Mouse (Mus musculus): Measurements from ENCODE around the gene Cd40. TPM values are rescaled to one million over a fixed set of nuclear protein-coding genes. Genes with fewer than 3 reads are reported as not detected.

Gene Cd40
- polyA plus RNA-seq, 2 experiments, result 7.4 to 9.7 TPM

- peaks cover 16% of the 10 kb centered on the region for H3K27me3 ChIP-seq (ENCODE audit: control insufficient read depth, insufficient read depth, low read length)
Measured at GRCm38 (mm10) chr2:165100749-165101148, 45.3 kb downstream of the Cd40 start.

DNA sequence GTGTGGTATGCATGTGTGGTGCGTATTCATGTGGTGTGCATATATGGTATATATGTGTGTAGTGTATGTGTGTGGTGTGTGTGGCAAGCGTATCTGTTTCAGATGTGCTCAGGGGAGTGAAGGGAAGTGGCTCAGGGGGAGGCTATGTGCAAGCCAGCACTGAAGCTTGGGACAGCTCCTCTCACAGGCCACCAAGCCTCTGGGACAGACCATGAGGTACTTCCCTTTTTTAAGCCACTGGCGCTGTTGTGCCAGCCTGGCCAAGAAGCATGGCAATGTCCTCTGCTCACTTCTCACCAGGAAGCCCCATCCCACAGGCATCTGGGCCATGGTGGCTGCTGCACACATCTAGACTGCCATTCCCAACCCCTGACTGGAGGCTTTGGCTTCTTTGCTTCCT lies 47.5 kb downstream of the Cd40 start:
- DNase-seq (ENCODE audit: low spot score), result no peak
- H3K4me3 ChIP-seq (replicated peaks; ENCODE audit: low read length), result no peak overlapping the region
- ATAC-seq (ENCODE audit: low FRiP score, low read depth), result no peak

More at GRCm38 (mm10) chr2:165100749-165101148, 45.3 kb downstream of the Cd40 start:
- Histone ChIP-seq H3K4me3 (replicated peaks; ENCODE audit: low read length) (no peak overlapping the region), H3K9me3 (ENCODE audit: control insufficient read depth, low read length) (no peaks in the 10 kb centered on the region), H3K27ac (replicated peaks; ENCODE audit: low read depth, low read length) (no peak overlapping the region), H3K4me1 (ENCODE audit: control insufficient read depth, insufficient read depth, low read length) (no peaks in the 10 kb centered on the region), H3K4me2 (replicated peaks; ENCODE audit: low read depth, low read length, severe bottlenecking) (no peak overlapping the region), H3K36me3 (ENCODE audit: control insufficient read depth, insufficient read depth, low read length) (no peaks in the 10 kb centered on the region), H3K9ac (ENCODE audit: low read depth, low read length, severe bottlenecking) (no peak overlapping the region)
- DNase-seq (ENCODE audit: low spot score), result no peak
- 5% methylated on average over 6 of the region's 6 CpGs for WGBS
- no peak for ATAC-seq (ENCODE audit: low FRiP score, low read depth)
- TF ChIP-seq POLR2A (IDR thresholded peaks at IDR 0.05; ENCODE audit: borderline replicate concordance, extremely low read depth, insufficient read depth, insufficient read length), result no peak

DNA sequence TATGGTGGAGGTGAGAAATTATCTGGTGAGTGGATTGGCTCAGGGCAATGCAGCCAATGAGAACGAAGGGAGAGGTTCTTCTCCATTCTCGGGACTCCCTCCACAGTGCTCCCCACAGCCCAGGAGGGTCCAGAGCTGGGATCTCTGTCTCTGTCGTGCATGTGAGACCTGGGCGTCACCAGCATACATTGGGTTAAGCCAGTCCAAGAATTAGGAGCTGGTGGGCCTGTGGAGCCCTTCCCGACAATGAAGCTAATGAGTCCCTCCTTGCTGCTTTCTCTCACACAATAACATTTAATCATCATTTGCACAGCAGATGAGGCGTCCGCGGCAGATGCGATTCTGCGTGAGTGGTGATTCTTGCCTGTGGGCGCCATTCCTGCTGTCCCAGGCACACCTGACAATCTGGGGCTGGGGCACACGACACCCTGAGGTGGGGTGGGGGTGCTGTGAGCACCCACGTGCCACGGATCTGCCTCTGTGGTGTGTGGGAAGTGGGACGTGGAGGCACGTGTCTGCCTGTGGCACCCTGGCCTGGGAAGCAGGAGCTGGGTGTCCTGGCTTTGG lies 50.2 kb downstream of the Cd40 start:
- Histone ChIP-seq H3K4me3 (replicated peaks; ENCODE audit: low read length) (no peak overlapping the region), H3K27ac (replicated peaks; ENCODE audit: low read depth, low read length) (no peak overlapping the region), H3K9ac (ENCODE audit: low read depth, low read length, severe bottlenecking) (no peak overlapping the region), H3K27me3 (ENCODE audit: control insufficient read depth, insufficient read depth, low read length) (peaks cover 57% of the 10 kb centered on the region), H3K4me1 (ENCODE audit: control insufficient read depth, insufficient read depth, low read length) (no peaks in the 10 kb centered on the region), H3K9me3 (ENCODE audit: control insufficient read depth, low read length) (no peaks in the 10 kb centered on the region), H3K4me2 (replicated peaks; ENCODE audit: low read depth, low read length, severe bottlenecking) (no peak overlapping the region), H3K36me3 (ENCODE audit: control insufficient read depth, insufficient read depth, low read length) (no peaks in the 10 kb centered on the region)
- ATAC-seq (ENCODE audit: low FRiP score, low read depth), result no peak
- WGBS, result 65% methylated on average over 16 of the region's 16 CpGs
- no peak for DNase-seq (ENCODE audit: low spot score)
- TF ChIP-seq POLR2A (IDR thresholded peaks at IDR 0.05; ENCODE audit: borderline replicate concordance, extremely low read depth, insufficient read depth, insufficient read length), result no peak

More for the DNA sequence above, 47.5 kb downstream of the Cd40 start:
- Histone ChIP-seq H3K36me3 (ENCODE audit: control insufficient read depth, insufficient read depth, low read length) (no peaks in the 10 kb centered on the region), H3K27me3 (ENCODE audit: control insufficient read depth, insufficient read depth, low read length) (peaks cover 35% of the 10 kb centered on the region), H3K4me2 (replicated peaks; ENCODE audit: low read depth, low read length, severe bottlenecking) (no peak overlapping the region), H3K27ac (replicated peaks; ENCODE audit: low read depth, low read length) (no peak overlapping the region), H3K4me1 (ENCODE audit: control insufficient read depth, insufficient read depth, low read length) (no peaks in the 10 kb centered on the region), H3K9me3 (ENCODE audit: control insufficient read depth, low read length) (no peaks in the 10 kb centered on the region), H3K9ac (ENCODE audit: low read depth, low read length, severe bottlenecking) (no peak overlapping the region)
- 69% methylated on average over 3 of the region's 3 CpGs for WGBS
- no peak for TF ChIP-seq POLR2A (IDR thresholded peaks at IDR 0.05; ENCODE audit: borderline replicate concordance, extremely low read depth, insufficient read depth, insufficient read length)

DNA sequence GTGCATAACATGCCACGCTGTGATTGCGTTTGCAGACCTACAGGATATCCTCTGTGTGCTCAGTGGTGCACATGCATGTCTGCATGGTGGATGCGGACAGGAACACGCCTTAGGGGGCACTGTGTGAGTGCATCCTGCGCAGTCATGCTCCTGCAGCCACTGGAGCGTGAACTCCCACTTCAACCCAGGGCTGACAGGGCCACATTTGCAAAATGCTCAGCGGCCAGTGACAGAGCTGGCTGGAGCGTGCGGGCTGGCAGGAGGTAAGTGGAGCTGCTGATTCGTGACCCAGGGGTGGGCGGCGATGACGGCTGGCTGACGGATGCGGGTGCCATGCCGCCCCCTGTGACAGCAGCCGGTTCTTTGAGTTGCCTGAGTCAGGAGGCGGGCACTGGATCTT lies 51.2 kb downstream of the Cd40 start:
- Histone ChIP-seq H3K27ac (replicated peaks; ENCODE audit: low read depth, low read length) (no peak overlapping the region), H3K4me3 (replicated peaks; ENCODE audit: low read length) (no peak overlapping the region), H3K4me1 (ENCODE audit: control insufficient read depth, insufficient read depth, low read length) (no peaks in the 10 kb centered on the region), H3K27me3 (ENCODE audit: control insufficient read depth, insufficient read depth, low read length) (peaks cover 63% of the 10 kb centered on the region), H3K4me2 (replicated peaks; ENCODE audit: low read depth, low read length, severe bottlenecking) (no peak overlapping the region), H3K9me3 (ENCODE audit: control insufficient read depth, low read length) (no peaks in the 10 kb centered on the region), H3K9ac (ENCODE audit: low read depth, low read length, severe bottlenecking) (no peak overlapping the region), H3K36me3 (ENCODE audit: control insufficient read depth, insufficient read depth, low read length) (no peaks in the 10 kb centered on the region)
- no peak for DNase-seq (ENCODE audit: low spot score)
- 25% methylated on average over 16 of the region's 18 CpGs for WGBS
- no peak for TF ChIP-seq POLR2A (IDR thresholded peaks at IDR 0.05; ENCODE audit: borderline replicate concordance, extremely low read depth, insufficient read depth, insufficient read length)
- ATAC-seq (ENCODE audit: low FRiP score, low read depth), result no peak

GRCm38 (mm10) chr2:165112149-165112548 lies 56.7 kb downstream of the Cd40 start:
- under 1% methylated on average over 45 of the region's 54 CpGs for WGBS

More at GRCm38 (mm10) chr2:165112149-165112548, 56.7 kb downstream of the Cd40 start:
- ATAC-seq (ENCODE audit: low FRiP score, low read depth) (peak; percentile 78), DNase-seq (ENCODE audit: low spot score) (peak; percentile 86)
- H3K27me3 ChIP-seq (ENCODE audit: control insufficient read depth, insufficient read depth, low read length), result peaks cover 69% of the 10 kb centered on the region
- H3K4me2 ChIP-seq (replicated peaks; ENCODE audit: low read depth, low read length, severe bottlenecking), result peak overlapping the region; percentile 7; the same call in 1 of the 2 replicates
- no peak overlapping the region for H3K4me3 ChIP-seq (replicated peaks; ENCODE audit: low read length)
- no peak overlapping the region for H3K27ac ChIP-seq (replicated peaks; ENCODE audit: low read depth, low read length)
- H3K9me3 ChIP-seq (ENCODE audit: control insufficient read depth, low read length), result no peaks in the 10 kb centered on the region
- no peaks in the 10 kb centered on the region for H3K36me3 ChIP-seq (ENCODE audit: control insufficient read depth, insufficient read depth, low read length)
- no peak for TF ChIP-seq POLR2A (IDR thresholded peaks at IDR 0.05; ENCODE audit: borderline replicate concordance, extremely low read depth, insufficient read depth, insufficient read length)
- no peaks in the 10 kb centered on the region for H3K4me1 ChIP-seq (ENCODE audit: control insufficient read depth, insufficient read depth, low read length)
- H3K9ac ChIP-seq (ENCODE audit: low read depth, low read length, severe bottlenecking), result no peak overlapping the region
